Mouse (Mus musculus): Measurements from ENCODE around the gene Pepd.

Gene Pepd

GRCm38 (mm10) chr7:35027801-35028420 is 115.7 kb downstream of the Pepd start:
- CTCF ChIA-PET = interaction anchor here (0.5 kb wide), 1 partner anchor 726 kb away, joined by 3 read pairs; no protein-coding TSS in a partner anchor

GRCm38 (mm10) chr7:35028559-35028958 is 116.4 kb downstream of the Pepd start:
- CTCF ChIA-PET = no interaction called here

GRCm38 (mm10) chr7:35029228-35029627 is 117.0 kb downstream of the Pepd start:
- CTCF ChIA-PET = no interaction called here

- CTCF ChIA-PET = no interaction called here
Measured at GRCm38 (mm10) chr7:35029648-35030047, 117.5 kb downstream of the Pepd start.

GRCm38 (mm10) chr7:35030567-35030966 is 118.4 kb downstream of the Pepd start:
- CTCF ChIA-PET = no interaction called here

- CTCF ChIA-PET = no interaction called here
Measured at GRCm38 (mm10) chr7:35035141-35035553, 123.0 kb downstream of the Pepd start.

GRCm38 (mm10) chr7:35035565-35035964 is 123.4 kb downstream of the Pepd start:
- CTCF ChIA-PET = no interaction called here

GRCm38 (mm10) chr7:35036266-35036731 is 124.1 kb downstream of the Pepd start:
- CTCF ChIA-PET = interaction anchor here (0.5 kb wide), 1 partner anchor 159 kb away, joined by 9 read pairs; no protein-coding TSS in a partner anchor

- CTCF ChIA-PET = interaction anchor here (0.7 kb wide), 2 partner anchors 64 to 254 kb away, joined by 3 to 4 read pairs; no protein-coding TSS in a partner anchor
Measured at GRCm38 (mm10) chr7:35037408-35037807, 125.2 kb downstream of the Pepd start.

- CTCF ChIA-PET = no interaction called here
Measured at GRCm38 (mm10) chr7:35040176-35040972, 128.2 kb downstream of the Pepd start.

- CTCF ChIA-PET = interaction anchor here (0.5 kb wide), 1 partner anchor 1813 kb away, joined by 3 read pairs; no protein-coding TSS in a partner anchor
Measured at GRCm38 (mm10) chr7:35041286-35042208, 129.4 kb downstream of the Pepd start.

GRCm38 (mm10) chr7:35042209-35042554 is 130.0 kb downstream of the Pepd start:
- CTCF ChIA-PET = interaction anchor here (0.5 kb wide), 1 partner anchor 1813 kb away, joined by 3 read pairs; no protein-coding TSS in a partner anchor

- CTCF ChIA-PET = no interaction called here
Measured at GRCm38 (mm10) chr7:35042759-35043217, 130.6 kb downstream of the Pepd start.

- CTCF ChIA-PET = no interaction called here
Measured at GRCm38 (mm10) chr7:35043266-35043817, 131.2 kb downstream of the Pepd start.

- CTCF ChIA-PET = no interaction called here
Measured at GRCm38 (mm10) chr7:35044719-35045118, 132.5 kb downstream of the Pepd start.

GRCm38 (mm10) chr7:35046091-35046490 is 133.9 kb downstream of the Pepd start:
- CTCF ChIA-PET = no interaction called here

GRCm38 (mm10) chr7:35050540-35050939 is 138.4 kb downstream of the Pepd start:
- CTCF ChIA-PET = no interaction called here

- CTCF ChIA-PET = no interaction called here
Measured at GRCm38 (mm10) chr7:35053161-35053560, 141.0 kb downstream of the Pepd start.

GRCm38 (mm10) chr7:35054286-35054685 is 142.1 kb downstream of the Pepd start:
- CTCF ChIA-PET = no interaction called here

GRCm38 (mm10) chr7:35054977-35055618 is 142.9 kb downstream of the Pepd start:
- CTCF ChIA-PET = no interaction called here
